Mouse (Mus musculus) neural tube, embryonic 11.5 days (tissue): Measurements from ENCODE around the gene Dyrk1a. TPM values are rescaled to one million over a fixed set of nuclear protein-coding genes. Genes with fewer than 3 reads are reported as not detected.

Experiments used
- ATAC-seq: fragments of 200-750 bp; cut with Nextera tagmentation; 2 replicates; pipeline ENCODE4 v1.8.0; 2017; ENCODE audit warnings: moderate number of reproducible peaks, mild to moderate bottlenecking, moderate TSS enrichment, moderate library complexity; ENCODE audit not compliant: insufficient read depth, low FRiP score, low TSS enrichment
- DNase-seq: peaks from one replicate; pipeline ENCODE4 v3.0.0-alpha.2; 2015; ENCODE audit warnings: low spot score
- H3K27ac ChIP-seq: fragments of 300-500 bp; sonication (generic); 2 replicates; pipeline ENCODE4 v1.5.1; 2014; ENCODE audit warnings: low read depth, mild to moderate bottlenecking, low read length
- H3K27me3 ChIP-seq: fragments of 300-500 bp; sonication (generic); 2 replicates; pipeline ENCODE4 v1.6.1; 2014; ENCODE audit warnings: mild to moderate bottlenecking, low read length, mixed read lengths; ENCODE audit not compliant: control insufficient read depth, insufficient read depth
- H3K36me3 ChIP-seq: fragments of 300-500 bp; sonication (generic); 2 replicates; pipeline ENCODE4 v1.6.1; 2014; ENCODE audit warnings: mild to moderate bottlenecking, low read length, moderate library complexity, mixed read lengths; ENCODE audit not compliant: control insufficient read depth, insufficient read depth
- H3K4me1 ChIP-seq: fragments of 300-500 bp; sonication (generic); 2 replicates; pipeline ENCODE4 v1.6.1; 2014; ENCODE audit warnings: low read length, mixed read lengths; ENCODE audit not compliant: control insufficient read depth, insufficient read depth
- H3K4me2 ChIP-seq: fragments of 300-500 bp; sonication (generic); 2 replicates; pipeline ENCODE4 v1.6.1; 2014; ENCODE audit warnings: low read depth, mild to moderate bottlenecking, moderate library complexity
- H3K4me3 ChIP-seq: fragments of 300-500 bp; sonication (generic); 2 replicates; pipeline ENCODE4 v1.5.1; 2014; ENCODE audit warnings: low read depth, low read length
- H3K9ac ChIP-seq: fragments of 300-500 bp; sonication (generic); 2 replicates; pipeline ENCODE4 v1.6.1; 2014; ENCODE audit warnings: mild to moderate bottlenecking, low read length
- H3K9me3 ChIP-seq: fragments of 300-500 bp; sonication (generic); 2 replicates; pipeline ENCODE4 v1.6.1; 2016; ENCODE audit warnings: low read length; ENCODE audit not compliant: control insufficient read depth
- WGBS: fragments of 180-500 bp; shearing (Covaris S2); extraction: QIAGEN DNeasy Blood & Tissue Kit; methylation state at CpG from one replicate; pipeline ENCODE4 v1.1.7; 2014; 5-methylcytosine and 5-hydroxymethylcytosine counted together
- polyA plus RNA-seq: library from polyadenylated mRNA; unstranded; fragments of >200 nt; fragmentation: Nextera tagmentation; extraction: Ambion mirVana; gene quantifications from 2 replicates; pipeline ENCODE4 v1.2.1, GENCODE M21; 2014

Gene Dyrk1a
- polyA plus RNA-seq, 1 experiment from 2014 or later, result 12.1 TPM

DNA sequence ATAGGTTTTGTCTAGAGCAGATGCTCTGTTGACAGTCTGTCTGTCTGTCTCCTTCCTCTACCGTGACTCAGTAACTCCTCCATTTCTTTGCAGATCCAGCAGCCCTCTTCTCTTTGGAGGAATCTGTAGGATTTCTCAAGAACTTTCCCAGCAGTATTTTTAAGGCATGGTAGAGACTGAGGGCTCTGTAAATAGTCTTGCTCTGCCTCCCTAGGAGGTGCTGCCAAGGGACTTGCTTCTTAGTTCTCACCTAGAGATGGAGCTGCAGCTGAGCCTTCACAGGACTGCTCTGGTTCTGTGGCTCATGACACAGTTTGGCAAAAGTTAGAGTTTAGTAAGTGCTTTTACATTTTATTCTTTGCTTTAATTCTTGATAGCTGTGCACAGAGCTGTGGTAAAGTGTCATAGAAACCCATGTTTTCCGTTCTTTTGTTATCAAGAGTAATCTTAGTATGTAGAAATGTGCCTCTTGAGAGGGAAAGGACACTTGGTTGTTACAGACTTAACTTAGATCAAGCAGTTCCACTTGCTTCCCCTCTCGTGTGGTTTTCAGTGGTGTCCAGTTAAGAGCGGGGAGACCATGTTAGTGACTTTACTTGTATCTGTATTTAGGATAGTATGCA lies 82.4 kb downstream of the Dyrk1a start:
- WGBS, result 78% methylated on average over 4 of the region's 4 CpGs
- Histone ChIP-seq H3K27me3 (no peaks in the 10 kb centered on the region), H3K9me3 (no peaks in the 10 kb centered on the region), H3K27ac (no peak overlapping the region), H3K4me3 (no peak overlapping the region), H3K4me1 (peaks cover 4% of the 10 kb centered on the region; the same call in 1 of the 2 replicates), H3K36me3 (no peaks in the 10 kb centered on the region), H3K4me2 (no peak overlapping the region), H3K9ac (no peak overlapping the region)
- no peak for DNase-seq
- no peak for ATAC-seq

DNA sequence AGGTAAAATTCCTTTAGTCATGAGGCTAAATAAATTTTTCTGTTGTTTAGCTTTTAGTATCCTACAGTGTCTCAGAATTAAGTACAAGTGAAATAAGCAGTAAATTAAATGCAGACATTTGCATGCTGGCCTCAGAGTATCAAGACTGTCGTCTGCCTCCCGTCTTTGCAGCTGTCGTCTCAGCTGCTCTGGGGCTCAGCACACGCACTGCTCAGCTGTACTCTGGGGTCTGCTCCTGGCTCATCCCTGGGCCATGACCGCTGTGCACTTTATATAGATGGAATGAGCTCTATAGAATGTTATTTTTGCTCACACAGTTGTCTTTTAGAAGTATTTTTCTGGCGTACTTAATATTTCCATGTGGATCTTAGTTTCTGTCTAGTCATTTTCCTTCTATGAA lies 85.3 kb downstream of the Dyrk1a start:
- DNase-seq, result no peak

DNA sequence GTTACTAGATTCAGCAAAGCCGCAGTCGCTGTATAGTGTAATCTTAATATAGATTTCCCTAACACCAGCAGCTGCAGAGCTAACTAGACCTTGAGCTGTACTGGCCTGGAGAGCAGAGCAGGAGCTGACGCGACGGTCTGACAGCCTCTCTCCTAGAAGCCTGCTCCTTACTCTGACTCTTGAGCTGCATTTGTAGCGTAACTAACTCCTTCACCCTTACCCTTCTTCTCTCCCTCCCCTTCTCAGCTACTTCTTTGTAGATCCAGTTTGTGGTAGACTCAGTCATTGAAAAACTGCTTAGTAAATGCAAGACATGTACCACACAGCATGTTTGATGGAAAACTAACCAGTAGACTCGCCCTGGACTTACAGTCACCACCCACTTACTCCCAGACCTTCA lies 87.1 kb downstream of the Dyrk1a start:
- Histone ChIP-seq H3K9ac (no peak overlapping the region), H3K9me3 (no peaks in the 10 kb centered on the region), H3K27me3 (no peaks in the 10 kb centered on the region), H3K27ac (no peak overlapping the region), H3K4me1 (0 out of 2 replicates have a peak, but pooled peaks cover 3% of the 10 kb centered on the region), H3K36me3 (no peaks in the 10 kb centered on the region; the same call in 1 of the 2 replicates), H3K4me3 (no peak overlapping the region), H3K4me2 (no peak overlapping the region)
- 87% methylated on average over 7 of the region's 7 CpGs for WGBS
- DNase-seq (no peak), ATAC-seq (no peak)

More for the DNA sequence above, 85.3 kb downstream of the Dyrk1a start:
- Histone ChIP-seq H3K27ac (no peak overlapping the region), H3K4me3 (no peak overlapping the region), H3K27me3 (no peaks in the 10 kb centered on the region), H3K9ac (no peak overlapping the region), H3K4me2 (no peak overlapping the region), H3K36me3 (no peaks in the 10 kb centered on the region; the same call in 1 of the 2 replicates), H3K9me3 (no peaks in the 10 kb centered on the region), H3K4me1 (0 out of 2 replicates have a peak, but pooled peaks cover 3% of the 10 kb centered on the region)
- 71% methylated on average over 6 of the region's 6 CpGs for WGBS
- no peak for ATAC-seq

DNA sequence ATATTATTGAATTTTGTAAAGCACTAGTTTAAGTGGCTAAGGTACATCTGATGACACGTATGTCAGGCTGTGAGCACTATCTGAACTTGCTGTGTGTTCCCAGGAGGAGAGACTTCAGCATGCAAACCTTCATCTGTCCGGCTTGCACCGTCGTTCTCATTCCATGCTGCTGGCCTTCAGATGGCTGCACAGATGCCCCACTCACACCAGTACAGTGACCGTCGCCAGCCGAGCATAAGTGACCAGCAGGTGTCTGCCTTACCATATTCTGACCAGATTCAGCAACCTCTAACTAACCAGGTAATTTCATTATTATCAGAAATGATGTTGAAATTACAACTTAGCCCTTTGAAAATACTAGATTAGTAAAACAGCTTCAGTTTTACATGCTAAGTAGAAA lies 89.6 kb downstream of the Dyrk1a start:
- Histone ChIP-seq H3K27ac (no peak overlapping the region), H3K36me3 (no peaks in the 10 kb centered on the region; the same call in 1 of the 2 replicates), H3K4me3 (no peak overlapping the region), H3K9me3 (no peaks in the 10 kb centered on the region), H3K9ac (no peak overlapping the region), H3K4me2 (no peak overlapping the region), H3K27me3 (no peaks in the 10 kb centered on the region), H3K4me1 (no peaks in the 10 kb centered on the region)
- ATAC-seq (no peak), DNase-seq (no peak)
- 93% methylated on average over 7 of the region's 7 CpGs for WGBS

DNA sequence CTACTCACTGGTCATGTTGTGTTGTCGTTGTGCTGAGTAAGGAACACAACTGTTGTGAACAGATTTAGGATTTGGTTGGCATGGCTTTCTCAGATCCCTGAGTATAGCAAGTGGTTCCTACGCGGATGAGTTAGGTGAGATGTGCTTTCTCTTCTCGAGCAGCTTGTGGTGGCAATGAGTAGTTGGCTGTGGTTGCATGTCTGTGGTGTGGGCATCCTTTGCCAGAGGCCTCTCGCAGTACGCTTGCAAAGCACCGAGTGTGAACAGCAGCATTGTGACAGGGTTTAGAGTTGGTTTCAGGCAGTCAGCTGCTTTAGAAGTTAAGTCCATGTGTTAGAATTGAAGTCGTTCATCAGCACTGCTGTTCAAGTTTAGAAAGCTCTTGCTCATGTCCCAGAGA lies 90.4 kb downstream of the Dyrk1a start:
- no peak for ATAC-seq
- H3K9me3 ChIP-seq, result no peaks in the 10 kb centered on the region
- H3K9ac ChIP-seq, result no peak overlapping the region
- H3K4me3 ChIP-seq, result no peak overlapping the region
- H3K27ac ChIP-seq, result no peak overlapping the region
- WGBS, result 92% methylated on average over 8 of the region's 8 CpGs
- H3K4me1 ChIP-seq, result no peaks in the 10 kb centered on the region
- H3K4me2 ChIP-seq, result no peak overlapping the region
- H3K27me3 ChIP-seq, result no peaks in the 10 kb centered on the region
- no peak for DNase-seq
- no peaks in the 10 kb centered on the region; the same call in 1 of the 2 replicates for H3K36me3 ChIP-seq

DNA sequence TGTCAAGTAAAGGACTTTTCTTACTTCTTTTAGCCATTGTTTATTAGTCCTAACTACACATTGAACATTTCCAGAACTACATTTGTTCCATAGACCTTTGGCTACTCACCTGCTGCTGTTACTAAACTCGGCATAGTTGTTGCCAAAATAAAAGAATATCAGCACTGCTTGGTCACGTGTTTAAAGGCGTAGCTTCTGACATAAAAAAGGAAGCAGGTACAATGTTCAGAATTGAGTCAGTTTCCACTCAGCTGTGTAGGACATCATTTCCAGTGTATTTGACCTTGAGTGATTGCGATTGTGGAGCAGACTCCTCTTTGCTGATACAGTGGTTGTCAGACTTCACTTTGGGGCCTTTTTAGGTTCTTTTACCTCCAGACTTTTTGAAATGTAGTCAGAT lies 97.7 kb downstream of the Dyrk1a start:
- 96% methylated on average over 4 of the region's 4 CpGs for WGBS
- H3K9me3 ChIP-seq, result no peaks in the 10 kb centered on the region
- H3K4me1 ChIP-seq, result no peaks in the 10 kb centered on the region
- H3K4me2 ChIP-seq, result no peak overlapping the region
- no peaks in the 10 kb centered on the region for H3K27me3 ChIP-seq
- H3K36me3 ChIP-seq, result peaks cover 13% of the 10 kb centered on the region
- H3K4me3 ChIP-seq, result no peak overlapping the region
- H3K27ac ChIP-seq, result no peak overlapping the region
- ATAC-seq (no peak), DNase-seq (no peak)
- H3K9ac ChIP-seq, result no peak overlapping the region

DNA sequence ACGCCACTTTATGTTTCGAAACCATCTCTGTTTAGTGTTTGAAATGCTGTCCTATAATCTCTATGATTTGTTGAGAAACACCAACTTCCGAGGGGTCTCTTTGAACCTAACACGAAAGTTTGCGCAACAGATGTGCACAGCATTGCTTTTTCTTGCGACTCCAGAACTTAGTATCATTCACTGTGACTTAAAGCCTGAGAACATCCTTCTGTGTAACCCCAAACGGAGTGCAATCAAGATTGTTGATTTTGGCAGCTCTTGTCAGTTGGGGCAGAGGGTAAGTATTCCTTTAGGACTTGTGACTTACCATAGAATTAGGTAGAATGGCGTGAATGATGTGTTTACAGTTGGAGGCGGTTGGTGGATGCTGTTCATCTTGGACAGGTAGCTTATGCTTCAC lies 101.5 kb downstream of the Dyrk1a start:
- no peaks in the 10 kb centered on the region for H3K27me3 ChIP-seq
- 94% methylated on average over 9 of the region's 9 CpGs for WGBS
- peaks cover 9% of the 10 kb centered on the region for H3K36me3 ChIP-seq
- no peak overlapping the region for H3K4me3 ChIP-seq
- ATAC-seq (no peak), DNase-seq (no peak)
- H3K9me3 ChIP-seq, result no peaks in the 10 kb centered on the region
- H3K27ac ChIP-seq, result no peak overlapping the region
- H3K9ac ChIP-seq, result no peak overlapping the region
- no peaks in the 10 kb centered on the region for H3K4me1 ChIP-seq
- no peak overlapping the region for H3K4me2 ChIP-seq

DNA sequence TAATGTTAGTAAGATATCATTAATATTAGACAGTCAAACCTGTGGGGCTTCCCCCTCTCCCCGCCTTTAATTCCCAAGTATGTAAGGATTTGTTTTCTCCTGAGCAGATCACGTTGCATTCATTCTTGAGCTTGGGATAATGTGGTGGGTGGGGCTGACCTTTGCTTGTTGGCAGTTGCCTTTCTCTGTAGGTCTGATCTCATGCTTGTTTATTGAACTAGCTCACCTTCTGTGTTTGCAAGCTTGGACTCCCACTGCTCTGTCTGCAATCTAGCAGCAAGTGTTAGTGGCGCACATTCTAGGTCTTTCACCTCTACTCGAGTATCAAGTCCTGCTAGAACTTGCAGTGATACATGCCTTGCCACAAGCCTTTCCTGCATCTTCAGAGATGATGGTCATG lies 111.1 kb downstream of the Dyrk1a start:
- no peaks in the 10 kb centered on the region for H3K4me1 ChIP-seq
- no peaks in the 10 kb centered on the region for H3K9me3 ChIP-seq
- H3K27me3 ChIP-seq, result no peaks in the 10 kb centered on the region
- 77% methylated on average over 4 of the region's 4 CpGs for WGBS
- no peak overlapping the region for H3K4me3 ChIP-seq
- DNase-seq (no peak), ATAC-seq (no peak)
- H3K27ac ChIP-seq, result no peak overlapping the region
- H3K36me3 ChIP-seq, result peaks cover 4% of the 10 kb centered on the region
- no peak overlapping the region for H3K4me2 ChIP-seq
- no peak overlapping the region for H3K9ac ChIP-seq

DNA sequence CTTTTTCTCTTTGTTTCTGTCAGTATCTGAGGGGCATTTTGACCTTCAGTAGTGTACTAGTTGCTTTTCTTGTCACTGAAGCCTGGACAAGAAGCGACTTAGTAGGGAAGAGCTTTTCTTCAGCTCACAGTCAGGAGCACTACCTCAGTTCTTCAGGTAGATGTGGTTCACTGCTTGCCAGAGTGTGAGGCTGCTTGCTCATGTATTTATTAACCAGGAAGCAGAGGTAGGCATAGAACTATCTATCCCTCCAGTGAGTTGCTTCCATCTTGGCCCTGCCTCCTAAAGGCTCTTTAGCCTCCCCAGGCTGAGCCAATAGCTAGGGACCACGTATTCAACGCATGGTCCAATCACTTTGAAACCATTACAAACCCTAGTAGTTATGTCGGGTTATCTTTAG lies 112.0 kb downstream of the Dyrk1a start:
- H3K4me2 ChIP-seq, result no peak overlapping the region
- H3K27me3 ChIP-seq, result no peaks in the 10 kb centered on the region
- ATAC-seq, result no peak
- no peaks in the 10 kb centered on the region for H3K4me1 ChIP-seq
- H3K36me3 ChIP-seq, result peaks cover 7% of the 10 kb centered on the region
- H3K4me3 ChIP-seq, result no peak overlapping the region
- DNase-seq, result no peak
- H3K27ac ChIP-seq, result no peak overlapping the region
- H3K9me3 ChIP-seq, result no peaks in the 10 kb centered on the region
- no peak overlapping the region for H3K9ac ChIP-seq
- 95% methylated on average over 4 of the region's 4 CpGs for WGBS
